Mouse (Mus musculus) B cell, adult 2 months (primary cell): ENCODE measurements around the gene Pik3r2.
A peak's percentile ranks its signal among the peaks of the same experiment; 100 is the strongest.

Experiments
- DNase-seq, 2 experiments: peaks; one replicate each; pipeline ENCODE4 v3.0.0; 2022

Gene Pik3r2

DNA sequence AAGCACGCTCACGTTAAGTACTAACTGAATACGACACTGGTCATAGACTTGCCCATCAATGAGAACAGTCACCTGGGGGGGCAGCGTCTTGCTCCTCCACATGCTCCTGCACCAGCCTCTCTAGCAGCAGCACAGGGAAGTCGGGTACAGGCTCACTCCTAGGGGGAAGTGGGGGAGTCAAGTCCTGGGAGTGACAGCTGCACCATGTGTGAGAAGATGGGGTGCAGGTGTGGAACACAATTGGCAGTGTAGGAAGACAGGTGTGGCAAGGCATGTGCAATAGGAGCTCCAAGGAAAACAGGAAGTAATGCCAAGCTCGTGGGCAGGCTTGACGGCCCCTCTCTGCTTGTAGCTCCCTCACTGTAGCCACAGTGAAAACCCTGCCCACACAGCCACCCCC, 5.3 kb downstream of the Pik3r2 start:
- no peak for DNase-seq

DNA sequence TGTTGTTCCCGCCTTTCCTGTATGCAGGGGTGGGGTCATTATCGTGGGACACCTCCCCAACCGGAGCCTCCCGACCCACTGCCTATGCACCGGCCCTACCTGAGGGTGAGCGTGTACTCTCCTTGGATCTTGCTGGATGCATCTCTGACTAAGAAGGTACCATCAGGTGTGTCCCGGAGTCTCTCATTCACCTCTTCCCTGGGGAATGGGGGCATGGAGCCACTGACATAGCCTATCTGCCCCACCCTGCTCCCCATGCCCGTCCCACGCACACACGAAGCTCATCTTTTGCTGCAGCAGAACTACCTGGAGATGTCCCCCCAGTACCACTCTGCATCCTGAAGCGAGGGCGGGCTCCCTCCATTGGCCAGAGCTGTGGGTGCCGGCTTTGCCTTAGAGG, 5.8 kb downstream of the Pik3r2 start:
- no peak for DNase-seq

DNA sequence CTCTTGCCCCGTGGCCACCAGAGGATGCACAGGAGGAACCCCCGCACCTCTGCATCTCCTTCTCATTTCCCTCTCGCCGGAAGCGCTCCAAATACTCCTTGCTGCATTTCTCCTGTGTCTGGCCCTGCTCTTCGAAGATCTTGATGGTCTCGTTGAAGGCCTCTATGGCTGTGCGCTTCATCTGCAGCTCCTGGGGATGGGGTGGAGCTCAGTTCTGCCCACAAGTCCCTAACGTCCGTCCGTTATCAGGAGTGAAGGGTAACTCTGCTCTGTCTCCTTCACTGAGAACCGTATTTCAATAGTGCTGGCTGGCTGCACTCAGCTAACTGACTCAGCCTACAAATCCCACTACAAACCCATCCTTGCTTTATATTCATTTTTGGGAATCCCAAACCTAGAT, 6.7 kb downstream of the Pik3r2 start:
- no peak for DNase-seq

DNA sequence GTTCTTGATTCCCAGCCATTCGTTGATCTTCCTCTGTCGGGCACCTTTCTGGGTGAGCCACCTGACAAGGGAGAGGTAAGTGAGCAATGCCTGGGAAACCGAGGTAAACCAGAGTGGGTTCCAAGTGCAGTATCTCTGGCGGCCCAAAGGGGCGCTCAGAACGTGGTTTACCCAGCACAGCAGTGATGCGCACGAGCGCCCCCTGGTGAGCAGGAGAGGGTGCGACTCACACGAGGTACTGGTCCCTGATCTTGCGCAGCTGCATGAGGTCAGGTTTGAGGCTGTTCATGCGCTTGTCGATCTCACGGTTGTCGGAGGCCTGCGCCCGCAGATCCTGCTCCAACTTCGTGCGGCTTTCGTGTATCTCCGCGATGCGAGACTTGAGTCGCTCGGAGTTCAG, 7.2 kb downstream of the Pik3r2 start:
- peak; percentile 99 for DNase-seq

DNA sequence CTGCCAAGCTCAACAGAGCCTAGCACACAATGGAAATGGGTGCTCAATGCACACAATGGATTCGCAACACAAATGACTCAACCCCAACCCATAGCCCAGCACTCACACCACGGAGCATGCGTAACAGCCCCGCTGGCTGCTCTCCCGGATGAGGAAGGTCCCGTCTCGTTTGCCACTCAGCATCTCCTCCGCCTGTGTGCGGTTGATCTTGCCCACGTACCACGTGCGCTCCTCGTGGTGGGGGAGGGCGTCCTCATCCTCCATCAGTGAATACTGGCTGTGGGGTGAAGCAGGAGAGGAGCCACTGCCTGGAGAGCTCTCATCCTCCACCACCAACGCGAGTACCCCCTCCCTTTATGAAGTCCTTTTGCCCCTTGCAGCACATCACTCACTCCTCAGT, 7.6 kb downstream of the Pik3r2 start:
- peak in 1 of 2 experiments; percentile 45 for DNase-seq

DNA sequence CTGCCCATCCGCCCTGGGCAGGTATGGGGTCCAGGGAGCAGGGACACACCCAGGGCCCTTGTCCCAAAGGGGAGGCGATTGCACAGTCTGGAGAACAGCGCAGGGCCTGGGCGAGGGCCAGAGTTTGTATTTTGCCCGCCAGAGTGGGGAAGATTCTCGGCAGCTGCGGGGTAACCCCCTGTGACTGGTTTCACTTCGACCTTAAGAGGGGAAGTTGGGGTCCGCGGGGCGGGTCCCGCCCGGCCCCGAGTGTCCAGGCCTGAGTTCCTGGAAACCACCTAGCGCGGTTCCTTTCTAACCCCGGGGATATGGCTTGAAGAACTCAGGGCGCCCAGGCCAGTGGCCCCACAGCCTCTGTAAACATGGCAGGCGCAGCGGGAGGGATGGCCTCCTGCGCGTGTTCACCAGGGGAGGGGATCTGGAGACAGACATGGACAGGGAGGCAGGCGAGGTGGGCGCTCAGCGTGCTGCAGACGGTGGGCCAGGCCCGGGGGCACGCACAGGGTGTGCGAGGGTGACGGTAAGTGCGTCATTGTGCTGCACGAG, 8.2 kb downstream of the Pik3r2 start:
- peak; percentile 83 to 87 for DNase-seq

DNA sequence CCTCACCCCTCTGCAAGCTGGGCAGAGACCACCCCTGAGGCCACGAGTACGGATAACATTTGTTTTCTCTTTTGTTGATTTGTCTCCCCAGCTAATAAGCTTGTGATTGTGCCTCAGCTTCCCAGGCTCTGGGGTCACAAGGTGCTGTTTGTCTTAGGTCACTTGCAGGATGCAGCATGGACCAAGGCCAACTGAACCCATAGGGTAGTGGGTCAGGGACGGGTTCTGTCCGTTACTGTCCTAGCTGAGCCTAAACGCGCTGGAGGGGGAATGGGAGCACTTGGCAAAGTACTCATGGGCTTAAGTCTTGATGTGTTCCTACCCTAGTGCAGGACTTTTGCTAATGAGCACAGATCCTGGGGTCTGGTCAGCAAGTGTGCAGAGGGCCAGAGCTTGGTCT, 9.0 kb downstream of the Pik3r2 start:
- DNase-seq, result no peak

DNA sequence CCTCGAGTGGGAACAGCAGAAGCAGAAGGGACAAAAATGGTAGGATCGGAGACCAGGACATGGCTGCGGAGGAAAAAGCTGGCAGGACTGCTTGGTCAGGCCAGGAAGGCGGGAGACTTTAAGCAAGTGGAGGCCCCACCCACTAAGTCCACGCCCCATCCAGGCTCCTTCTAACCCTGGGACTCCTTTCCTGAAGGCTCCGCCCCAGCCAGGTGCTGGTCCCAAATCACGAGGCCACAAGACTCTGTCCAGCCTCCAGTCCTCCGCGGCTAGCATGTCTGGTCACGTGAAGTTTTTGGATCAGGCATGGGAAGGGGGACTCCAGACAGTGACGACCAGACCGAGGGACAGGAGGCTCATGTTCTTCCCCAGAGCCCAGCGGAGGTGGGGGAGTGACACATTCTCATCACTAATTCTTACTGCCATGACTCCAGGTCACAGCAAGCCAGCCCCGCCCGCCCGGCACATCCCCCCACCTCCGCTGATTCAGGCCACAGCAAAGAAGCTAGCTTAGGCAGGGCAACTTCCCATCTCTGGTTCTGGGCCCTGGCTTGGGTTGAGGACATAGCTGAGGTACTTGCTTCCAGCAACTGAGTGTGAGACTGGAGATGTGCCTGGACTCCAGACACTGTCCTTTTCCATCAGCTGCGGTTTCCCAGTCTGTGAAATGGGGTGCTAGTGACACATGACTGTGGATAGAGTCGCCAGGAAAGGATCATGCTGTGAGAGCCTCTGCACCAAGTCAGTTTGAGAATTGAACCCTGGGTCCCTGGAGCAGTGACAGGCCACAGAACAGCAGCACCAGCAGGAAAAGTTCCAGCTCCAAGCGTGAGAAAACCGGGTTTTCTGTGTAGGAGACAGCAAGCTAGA, 9.7 kb downstream of the Pik3r2 start:
- peak; percentile 62 to 66 for DNase-seq

DNA sequence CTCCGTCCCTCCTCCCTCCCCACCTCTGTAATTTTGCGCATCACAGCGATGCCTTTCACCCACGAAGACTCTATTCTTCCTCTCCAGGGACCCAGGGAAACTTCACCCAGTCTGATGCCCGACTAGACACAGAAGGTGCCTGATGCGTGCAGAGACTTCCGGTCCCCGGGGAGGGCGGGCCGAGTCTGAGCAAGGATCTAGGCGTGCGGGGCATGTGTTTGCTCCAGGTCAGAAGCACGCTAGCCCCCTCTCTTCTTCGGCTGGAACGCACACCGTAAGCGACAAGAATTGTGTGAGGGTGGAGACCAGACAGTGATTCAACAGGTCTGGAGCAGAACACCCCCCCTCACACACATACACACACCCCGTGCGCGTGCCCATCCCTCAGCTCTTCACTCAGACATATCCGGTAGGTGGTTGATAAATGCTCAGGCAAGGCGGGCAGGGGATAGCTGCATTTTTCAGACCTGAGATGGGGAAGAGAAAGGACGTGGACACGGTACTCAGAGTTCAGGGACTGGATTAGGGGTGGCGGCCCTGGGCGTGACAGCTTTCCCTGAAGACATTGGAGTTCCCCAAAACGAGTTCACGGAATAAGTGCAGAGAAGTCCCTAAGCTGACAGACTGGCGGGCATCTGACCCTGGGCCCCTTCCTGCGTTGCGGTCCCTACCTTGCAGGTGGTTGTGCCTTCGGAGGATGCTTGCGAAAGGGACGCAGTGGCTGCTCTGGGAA, 10.5 kb downstream of the Pik3r2 start:
- peak; percentile 92 to 94 for DNase-seq

DNA sequence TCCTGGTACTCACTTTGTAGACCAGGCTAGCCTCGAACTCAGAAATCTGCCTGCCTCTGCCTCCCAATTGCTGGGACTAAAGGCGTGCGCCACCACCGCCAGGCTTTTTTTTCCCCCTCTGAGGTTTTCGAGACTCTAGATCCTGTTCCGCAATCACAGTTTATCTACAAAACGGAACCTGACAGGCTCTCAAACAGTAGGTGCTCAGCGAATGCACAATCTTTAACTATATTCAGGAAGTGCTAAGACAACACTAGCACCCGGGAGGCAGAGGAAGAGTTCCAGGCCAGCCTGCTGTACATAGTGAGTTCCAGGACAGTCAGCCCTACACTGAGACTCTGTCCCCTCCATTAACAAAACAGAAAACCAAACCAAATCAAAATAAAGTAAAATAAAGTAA, 11.2 kb downstream of the Pik3r2 start:
- peak; percentile 53 for DNase-seq

DNA sequence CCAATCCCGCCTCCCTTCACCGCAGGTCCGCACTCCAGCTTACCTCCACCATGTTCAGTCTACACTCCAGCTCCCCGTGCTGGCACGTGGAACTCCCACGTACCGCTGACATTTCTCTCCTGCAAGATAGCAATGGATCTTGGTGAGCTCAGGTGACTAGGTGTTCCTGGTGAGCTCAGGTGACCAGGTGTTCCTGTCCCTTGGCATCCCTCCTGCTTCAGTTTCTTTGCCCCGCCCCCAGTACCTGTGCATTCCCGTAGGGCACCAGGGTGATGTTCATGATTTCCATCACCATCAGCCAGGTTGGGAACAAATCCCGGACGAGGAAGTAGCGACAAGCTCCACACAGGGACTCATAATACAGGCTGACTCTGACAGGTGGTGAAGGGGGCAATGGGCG, 11.8 kb downstream of the Pik3r2 start:
- DNase-seq, result no peak

DNA sequence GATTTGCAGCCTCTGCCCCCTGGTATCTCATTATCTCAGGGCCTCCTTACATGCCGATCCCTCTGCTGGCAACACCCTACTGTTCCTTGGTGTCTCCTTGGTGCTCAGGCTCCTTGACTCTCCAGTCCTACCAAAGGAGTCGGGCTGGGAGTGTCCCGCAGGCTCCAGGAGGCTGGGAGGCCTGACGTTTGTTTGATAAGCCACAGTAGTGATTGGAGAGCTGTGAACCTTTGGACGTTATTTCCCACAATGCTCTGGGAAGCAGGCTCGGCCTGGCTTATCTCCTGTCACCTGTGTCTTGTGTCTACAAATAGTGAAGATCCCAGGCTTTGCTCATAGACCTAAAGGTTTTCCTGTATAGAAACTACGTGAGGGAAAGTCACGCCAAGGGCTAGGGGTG, 12.5 kb downstream of the Pik3r2 start:
- DNase-seq, result no peak

DNA sequence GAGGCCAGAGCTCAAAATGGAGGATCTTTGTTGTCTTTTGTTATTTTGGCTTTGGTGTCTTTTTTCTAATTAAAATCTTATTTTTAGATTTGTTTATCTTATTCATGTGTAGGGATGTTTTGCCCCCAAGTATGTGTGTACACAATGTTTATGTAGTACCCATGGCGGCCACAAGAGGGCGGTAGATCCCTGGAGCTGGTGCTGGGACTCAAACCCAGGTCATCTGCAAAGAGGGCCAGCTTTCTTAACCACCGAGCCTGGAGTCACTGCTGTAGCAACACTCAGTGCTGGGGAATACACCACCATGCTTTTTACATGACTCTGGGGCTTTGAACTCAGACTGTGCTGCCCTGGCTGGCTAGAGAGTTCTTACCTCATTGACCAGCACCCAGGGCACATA, 13.2 kb downstream of the Pik3r2 start:
- peak; percentile 86 to 89 for DNase-seq

DNA sequence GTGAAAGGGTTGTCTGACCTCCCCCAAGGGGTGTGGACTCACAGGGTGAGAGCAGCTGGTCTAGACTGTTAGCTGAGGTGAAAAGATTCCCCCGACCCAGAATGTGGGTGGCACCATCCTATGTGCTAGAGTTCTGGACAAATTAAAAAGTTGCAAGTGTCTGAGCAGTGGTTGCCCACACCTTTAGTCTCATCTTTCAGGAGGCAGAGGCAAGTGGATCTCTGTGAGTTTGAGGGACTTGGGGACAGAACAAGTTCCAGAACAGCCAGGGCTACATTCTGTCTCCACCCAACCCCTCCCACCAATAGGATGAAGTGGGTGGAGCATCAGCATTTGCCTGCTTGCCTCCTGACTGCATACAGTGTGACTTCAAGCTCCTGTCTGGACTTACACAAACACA, 14.4 kb downstream of the Pik3r2 start:
- DNase-seq, result no peak

DNA sequence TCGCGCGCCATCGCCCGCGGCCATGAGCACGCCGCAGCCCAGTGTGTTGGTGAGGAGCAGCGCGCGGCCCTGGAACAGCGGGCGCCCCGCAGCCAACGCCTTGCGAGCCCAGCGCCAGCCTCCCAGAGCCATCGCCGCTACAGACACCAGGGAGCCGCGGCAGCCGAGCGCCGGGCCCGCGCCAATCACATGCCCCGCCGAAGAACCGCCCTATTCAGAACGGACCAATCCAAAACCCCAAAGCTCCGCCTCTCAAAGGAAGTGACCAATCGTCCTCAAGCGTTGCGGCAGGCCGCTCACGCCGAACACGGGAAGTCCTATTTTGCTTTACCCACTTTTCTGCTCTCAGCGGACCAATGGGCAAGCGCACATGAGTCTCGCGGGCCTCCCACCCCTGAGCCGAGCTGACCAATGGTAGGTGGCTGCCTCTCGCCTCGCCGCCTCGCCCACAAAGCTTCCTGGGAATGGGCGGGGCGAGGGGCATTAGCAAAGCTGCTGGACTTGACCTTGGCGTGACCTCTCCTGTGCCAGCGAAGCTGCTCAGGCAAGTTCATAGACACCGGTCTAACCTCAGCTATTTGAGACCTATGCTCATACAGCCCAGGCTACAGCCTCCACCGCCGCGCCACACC, 15.6 kb downstream of the Pik3r2 start, which contains the start of gene Mpv17l2:
Mpv17l2 (minus strand) TSS at position 172 of the 632 bp plus-strand sequence.
- peak; percentile 88 to 90 for DNase-seq

DNA sequence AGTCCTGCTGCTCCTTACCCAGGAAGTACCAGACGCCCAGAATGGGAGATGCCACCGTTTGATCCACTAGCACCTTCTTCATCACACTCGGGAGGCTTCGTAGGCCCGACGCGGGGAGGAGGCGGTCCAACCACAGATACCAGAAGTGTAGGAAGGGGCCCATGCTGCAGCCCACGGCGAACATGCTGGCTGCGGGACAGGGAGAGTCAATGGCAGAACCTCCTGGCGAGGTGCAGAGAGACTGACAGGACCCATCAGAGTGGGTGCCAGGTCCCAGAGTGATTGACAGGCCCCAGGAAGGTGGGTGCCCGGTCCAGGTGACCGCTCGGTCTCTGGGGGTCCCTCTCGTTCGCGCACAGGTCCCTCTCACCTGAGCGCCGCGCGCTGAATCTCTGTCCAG, 16.2 kb downstream of the Pik3r2 start:
- DNase-seq, result no peak

DNA sequence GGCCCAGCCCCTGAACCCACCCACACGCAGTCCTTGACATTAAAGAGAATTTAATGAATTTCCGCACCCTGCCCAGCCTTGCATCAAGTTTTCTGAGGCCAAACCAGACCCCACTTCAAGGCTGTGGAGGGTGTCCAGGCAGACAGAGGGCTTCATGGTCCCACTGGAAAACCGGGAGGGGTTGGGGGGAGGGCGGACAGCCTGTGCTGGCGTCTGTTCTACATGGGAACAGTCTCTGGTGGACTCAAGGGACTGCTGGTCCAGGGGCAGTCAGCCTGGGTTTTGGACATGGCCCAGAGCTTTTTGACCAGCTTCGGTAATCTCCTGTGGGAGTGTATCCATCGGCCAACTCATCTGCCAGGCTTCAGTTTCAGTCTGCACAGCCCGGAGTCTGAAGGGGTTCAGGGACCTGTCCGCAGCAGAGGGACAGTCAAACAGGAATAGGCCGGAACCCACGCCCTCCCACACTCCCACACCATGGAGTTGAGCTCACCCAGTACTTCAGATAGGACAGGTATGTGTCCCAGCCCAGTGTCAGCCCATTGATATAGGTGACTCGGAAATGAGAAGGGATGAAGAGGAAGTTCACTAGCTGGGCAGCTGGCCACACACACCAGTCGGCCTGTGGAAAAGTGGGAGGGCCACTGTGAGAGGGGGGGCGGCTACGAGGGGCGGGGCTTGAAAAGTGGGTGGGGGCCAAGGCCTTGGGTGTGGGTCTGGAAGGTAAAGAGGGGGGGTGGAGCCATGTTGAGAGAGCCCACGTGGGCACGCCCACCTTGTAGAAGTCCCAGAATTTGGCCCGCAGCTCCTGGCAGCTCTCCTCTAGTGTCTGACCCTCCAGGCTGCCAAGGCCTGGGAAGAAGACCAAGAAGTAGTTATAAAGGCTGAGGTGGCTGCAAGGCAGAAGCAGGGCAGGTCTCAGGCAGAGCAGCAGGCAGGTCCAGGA, 17.6 kb downstream of the Pik3r2 start:
- no peak for DNase-seq

DNA sequence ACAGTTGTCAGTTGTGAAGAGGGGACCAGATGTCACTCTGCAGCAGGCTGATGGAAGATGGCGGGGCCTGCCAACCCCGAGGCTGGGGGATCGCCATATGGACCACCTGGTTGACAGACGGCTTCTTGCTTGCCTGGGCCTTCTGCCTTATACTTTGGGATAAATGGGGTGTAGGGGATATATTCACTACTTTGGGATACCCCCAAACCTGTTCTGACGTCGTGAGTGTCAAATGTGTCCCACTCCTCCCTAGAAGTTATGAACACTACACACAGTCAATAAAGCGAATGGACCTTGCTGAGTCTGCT, 18.3 kb downstream of the Pik3r2 start:
- no peak for DNase-seq

DNA sequence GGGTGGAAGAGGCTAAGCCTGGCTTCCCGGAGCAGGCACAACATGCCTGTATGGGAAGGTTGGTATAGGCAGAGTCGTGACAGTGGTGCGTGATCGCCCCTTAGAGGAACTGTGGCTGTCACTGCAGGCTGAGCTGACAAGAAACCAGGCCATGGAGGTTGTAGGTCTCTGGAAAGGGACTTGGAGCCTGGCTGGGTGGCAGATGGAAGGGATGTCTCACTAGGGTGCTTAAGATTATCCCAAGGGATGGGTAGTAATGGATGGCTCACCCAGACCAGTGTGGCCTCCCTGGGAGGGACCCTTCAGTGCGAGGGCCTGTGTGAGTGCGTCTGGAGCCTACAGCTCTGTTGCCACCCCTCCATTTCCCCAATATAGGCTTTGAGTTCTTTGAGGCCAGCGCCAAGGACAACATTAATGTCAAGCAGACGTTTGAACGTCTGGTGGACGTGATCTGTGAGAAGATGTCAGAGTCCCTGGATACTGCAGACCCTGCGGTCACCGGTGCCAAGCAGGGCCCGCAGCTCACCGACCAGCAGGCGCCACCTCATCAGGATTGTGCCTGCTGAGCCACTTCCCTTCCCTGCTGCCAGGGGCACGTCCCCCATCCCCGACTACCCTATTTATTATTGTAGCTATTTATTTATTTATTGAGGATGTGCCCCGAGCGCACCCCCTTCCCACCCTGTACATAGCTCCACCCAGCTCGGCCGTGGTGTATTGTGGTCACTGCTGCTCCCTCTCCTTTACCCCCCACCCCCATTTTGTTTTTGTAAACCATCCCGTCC, 18.8 kb downstream of the Pik3r2 start:
- peak; percentile 47 to 54 for DNase-seq

DNA sequence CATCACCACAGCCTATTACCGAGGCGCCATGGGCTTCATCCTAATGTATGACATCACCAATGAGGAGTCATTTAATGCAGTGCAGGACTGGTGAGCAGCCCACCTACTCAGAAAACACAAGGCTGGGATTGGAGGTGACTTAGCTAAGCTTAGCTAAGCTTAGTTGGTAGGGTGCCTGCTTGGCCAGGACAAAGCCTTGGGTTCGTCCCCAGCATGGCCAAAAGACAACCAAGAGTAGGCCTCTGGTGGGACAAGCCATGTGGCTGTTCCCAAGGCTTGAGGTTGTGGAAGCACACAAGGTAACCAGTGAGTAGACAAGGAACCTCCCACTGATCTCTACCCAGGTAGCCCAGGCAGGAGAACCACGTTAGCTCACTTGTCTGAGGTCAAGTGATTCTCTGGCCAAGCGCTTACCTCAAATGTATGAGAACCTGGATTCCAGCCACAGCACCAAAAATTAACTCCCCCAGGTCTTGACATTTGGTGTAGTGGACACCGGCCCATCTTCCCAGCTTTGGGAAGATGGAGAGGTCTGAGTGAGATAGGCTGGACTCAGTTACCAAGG, 20.0 kb downstream of the Pik3r2 start:
- DNase-seq, result no peak
